Mouse (Mus musculus) urinary bladder, postnatal 10 days (tissue): ENCODE data around the gene Tmem184b.
A peak's percentile ranks its signal among the peaks of the same experiment; 100 is the strongest.

Experiments used
- DNase-seq: peaks from one replicate; pipeline ENCODE4 v3.0.0; 2022; ENCODE audit warnings: low spot score

Gene Tmem184b

DNA sequence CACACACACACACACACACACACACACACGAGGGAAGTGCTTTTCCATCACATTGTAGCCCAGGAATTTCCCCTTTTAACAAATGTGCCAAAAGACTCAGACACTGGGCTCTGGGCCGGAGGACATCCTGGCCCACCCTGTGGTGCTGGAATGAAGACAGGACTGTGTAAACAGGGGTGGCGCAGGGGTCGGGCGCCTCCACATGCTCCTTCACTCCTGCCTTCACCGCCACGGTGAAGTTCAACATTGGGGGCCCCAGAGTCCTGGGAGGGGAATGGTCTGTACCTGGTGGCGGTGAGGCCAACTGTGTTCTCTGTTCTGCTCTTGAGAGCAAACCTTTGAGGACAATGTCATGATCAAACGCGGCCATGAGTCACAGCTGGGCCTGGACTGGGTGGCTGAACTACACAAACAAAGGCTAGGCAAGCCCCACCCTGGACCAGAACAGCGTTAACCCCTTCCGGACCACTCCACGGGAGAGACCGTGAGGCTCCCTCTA, 35.0 kb downstream of the Tmem184b start:
- no peak for DNase-seq

- no peak for DNase-seq
These were observed 37.0 kb downstream of the Tmem184b start for GRCm38 (mm10) chr15:79366402-79366801.

DNA sequence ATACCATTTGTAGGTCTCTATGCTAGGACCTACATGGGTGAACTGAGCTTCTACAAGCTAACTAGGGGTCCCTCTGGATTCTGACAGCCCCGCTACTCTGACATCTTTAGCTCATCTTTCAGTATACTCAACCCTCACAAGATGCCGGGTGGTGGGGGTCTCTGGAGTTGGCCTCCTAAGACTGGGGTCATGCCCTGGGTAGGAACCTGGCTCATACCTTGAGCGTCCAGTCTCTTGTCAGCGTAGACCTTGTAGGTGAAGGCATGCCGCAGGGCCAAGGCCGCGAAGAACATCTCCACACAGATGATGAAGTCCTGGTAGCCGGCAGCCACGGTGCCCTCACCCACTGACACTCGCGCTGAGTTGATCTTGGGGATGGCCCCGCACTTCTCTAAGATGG, 38.3 kb downstream of the Tmem184b start:
- no peak for DNase-seq

- no peak for DNase-seq
These were observed 39.2 kb downstream of the Tmem184b start for GRCm38 (mm10) chr15:79364120-79364519.

- no peak for DNase-seq
These were observed 42.3 kb downstream of the Tmem184b start for GRCm38 (mm10) chr15:79361023-79361422.

DNA sequence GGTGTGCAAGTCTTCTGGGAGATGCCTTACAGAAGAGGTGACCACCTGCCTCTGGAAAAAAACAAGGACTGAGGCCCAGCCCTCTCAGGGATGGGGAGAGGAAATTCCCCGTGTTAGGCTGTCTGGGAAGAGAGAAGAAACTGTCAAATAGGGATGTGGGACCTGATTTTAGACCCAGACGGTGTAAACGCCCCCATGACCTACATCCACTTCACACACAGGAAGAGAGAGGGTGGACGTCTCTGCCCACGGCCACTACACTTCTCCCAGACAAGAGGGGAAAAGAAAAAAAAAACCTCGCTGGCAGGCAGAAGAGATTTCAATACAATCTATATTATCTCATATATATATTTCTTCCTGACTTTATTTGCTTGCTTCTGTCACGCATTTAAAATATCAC, 43.0 kb downstream of the Tmem184b start:
- no peak for DNase-seq

DNA sequence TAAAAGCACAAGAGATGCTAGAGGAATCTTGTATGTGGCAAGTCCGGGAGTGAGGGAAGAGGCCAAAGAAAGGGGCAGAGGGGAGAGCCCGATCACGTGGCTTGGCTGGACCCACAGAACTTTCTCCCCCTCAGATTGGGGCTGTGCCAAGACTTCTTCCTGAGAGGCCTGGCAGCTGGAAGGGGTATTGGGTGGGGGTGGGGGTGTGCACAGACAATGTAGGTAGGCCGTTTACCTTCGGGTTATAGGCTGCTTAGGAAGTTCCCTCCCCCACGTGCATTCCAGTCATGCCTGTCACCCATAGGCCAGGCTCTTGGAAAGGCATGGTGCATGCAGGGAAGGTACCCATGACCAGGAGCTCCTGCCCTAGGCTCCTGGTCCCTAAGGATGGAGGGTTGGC, 43.4 kb downstream of the Tmem184b start:
- no peak for DNase-seq

- no peak for DNase-seq
These were observed 45.2 kb downstream of the Tmem184b start for GRCm38 (mm10) chr15:79357974-79358690.

DNA sequence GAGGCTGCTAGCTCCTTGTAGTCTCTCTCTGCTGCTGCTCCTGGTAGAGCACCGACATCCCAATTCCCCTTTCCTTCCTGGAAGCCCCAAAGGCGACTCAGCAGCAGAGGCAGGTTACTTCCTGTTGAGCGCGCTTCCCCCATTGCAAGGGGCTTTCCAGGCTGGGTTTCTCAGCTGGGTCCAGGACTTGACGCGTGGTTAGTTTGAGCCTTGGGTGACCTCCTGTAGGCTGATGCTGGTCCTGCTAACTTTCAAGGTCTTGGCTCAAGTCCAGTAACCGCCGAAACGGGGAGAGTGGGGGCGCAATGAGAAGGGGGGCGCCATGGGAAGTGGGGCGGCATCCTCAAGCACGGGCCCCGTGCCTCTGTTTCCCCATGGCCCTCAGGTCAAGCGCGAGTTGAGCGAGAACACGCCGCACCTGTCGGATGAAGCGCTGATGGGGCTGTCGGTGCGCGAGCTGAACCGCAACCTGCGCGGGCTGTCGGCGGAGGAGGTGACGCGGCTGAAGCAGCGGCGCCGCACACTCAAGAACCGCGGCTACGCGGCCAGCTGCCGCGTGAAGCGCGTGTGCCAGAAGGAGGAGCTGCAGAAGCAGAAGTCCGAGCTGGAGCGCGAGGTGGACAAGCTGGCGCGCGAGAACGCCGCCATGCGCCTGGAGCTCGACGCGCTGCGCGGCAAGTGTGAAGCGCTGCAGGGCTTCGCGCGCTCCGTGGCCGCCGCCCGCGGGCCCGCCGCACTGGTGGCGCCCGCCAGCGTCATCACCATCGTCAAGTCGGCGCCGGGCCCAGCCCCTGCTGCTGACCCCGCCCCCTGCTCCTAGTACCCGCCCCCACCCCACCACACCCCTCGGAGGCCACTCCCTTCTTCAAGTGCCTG, 46.1 kb downstream of the Tmem184b start:
- DNase-seq = no peak

DNA sequence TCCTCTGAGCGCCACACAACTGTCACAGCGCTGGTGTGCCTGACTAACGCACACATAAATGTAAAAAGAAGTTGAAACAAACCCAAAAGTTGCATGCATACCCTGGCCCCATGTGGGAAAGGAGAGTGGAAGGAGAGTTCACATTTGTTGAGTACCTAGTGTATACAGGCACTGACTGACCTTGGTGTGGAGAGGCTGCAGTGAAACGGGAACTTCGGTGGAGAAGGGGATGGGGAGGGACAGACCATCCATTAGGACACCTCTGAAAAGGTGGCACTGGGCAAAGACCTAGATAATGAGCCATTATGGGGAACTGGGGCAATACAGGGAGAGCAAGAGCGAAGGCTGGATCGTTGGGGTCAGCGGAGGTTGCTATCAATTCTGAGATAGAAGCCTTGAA, 46.9 kb downstream of the Tmem184b start:
- no peak for DNase-seq

- no peak for DNase-seq
These were observed 48.8 kb downstream of the Tmem184b start for GRCm38 (mm10) chr15:79354619-79355018.

GRCm38 (mm10) chr15:79353690-79354305, 49.6 kb downstream of the Tmem184b start:
- DNase-seq = no peak

DNA sequence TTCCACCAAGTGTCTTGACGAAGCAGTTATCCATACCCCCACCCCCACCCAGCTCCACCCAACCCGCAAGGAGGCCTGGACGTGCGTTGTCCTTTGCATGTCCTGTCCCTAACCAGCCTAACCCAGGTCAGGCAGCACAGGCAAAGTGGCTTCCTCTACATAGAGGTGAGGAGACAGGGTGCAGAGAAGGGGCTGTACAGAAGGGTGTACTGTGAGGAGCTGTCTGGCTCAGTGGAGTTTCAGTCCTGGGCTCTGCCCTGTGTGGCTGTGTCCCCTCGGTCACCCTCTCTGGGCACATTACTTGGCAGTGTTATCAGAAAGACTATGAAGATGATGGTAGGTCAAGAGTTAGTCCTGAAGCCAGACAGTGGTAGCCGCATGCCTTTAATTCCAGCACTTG, 50.9 kb downstream of the Tmem184b start:
- no peak for DNase-seq

- no peak for DNase-seq
These were observed 52.0 kb downstream of the Tmem184b start for GRCm38 (mm10) chr15:79351331-79351767.

DNA sequence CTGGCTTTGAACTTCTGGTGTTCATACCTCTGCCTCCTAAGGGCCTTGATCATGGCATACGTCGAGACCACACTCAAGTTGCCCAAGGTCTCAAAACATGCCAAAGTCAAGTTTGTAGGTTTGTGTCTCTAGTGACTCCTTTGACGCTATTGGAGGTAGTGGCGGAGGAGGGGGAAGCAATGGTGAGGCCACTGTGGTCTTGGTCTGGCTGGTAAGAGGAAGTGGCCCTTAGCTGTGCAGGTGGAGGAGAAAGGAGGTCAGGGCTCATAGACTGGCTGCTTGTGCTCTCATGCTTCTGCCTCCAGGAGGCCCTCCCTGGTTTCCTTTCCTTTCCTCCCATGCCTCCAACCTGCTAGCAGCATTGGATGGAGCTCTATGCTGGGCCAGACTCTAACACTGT, 52.5 kb downstream of the Tmem184b start:
- no peak for DNase-seq

GRCm38 (mm10) chr15:79348651-79349050, 54.7 kb downstream of the Tmem184b start:
- no peak for DNase-seq

DNA sequence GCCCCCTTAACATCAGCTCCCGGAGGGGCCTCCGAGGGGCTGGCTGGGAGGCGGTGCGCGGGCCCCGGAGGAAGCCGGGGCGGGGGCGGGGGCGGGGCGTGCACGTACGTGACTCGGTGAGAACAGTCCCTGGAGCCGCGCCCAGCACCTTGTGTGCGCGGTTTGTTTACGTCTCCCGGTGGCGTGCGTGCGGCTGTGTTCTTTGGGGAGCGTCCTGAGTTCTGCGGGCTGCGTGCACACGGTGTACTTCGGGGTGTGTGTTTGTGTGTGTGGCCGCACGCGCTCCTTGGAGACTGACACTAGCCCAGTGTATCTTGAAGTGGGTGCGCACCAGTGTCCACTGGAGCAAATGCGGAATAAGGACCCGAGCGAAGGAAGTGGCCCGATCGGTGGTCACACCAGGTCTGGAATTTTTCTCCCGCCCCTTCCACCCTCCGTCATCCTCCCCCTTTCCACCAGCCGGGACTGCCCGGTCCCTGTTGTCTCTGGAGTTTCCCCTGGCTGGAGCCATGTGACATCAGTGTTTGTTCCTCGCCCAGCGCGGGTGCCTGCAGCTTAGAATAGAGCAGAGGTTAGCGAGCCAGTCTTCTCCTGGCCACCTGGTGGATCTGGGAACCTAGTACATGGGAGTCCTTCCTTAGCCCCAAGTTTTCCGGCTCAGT, 55.4 kb downstream of the Tmem184b start:
- DNase-seq = no peak

- peak; percentile 72 for DNase-seq
These were observed 56.1 kb downstream of the Tmem184b start for GRCm38 (mm10) chr15:79347165-79347844.

GRCm38 (mm10) chr15:79346051-79346793, 57.1 kb downstream of the Tmem184b start, which contains the start of gene Maff:
Gene Maff (plus strand): TSS chr15:79346621.
- DNase-seq = no peak

GRCm38 (mm10) chr15:79344627-79345026, 58.7 kb downstream of the Tmem184b start:
- no peak for DNase-seq
